Mouse (Mus musculus) olfactory bulb, adult 2 months (tissue): ENCODE measurements around the gene Copa.

Source experiments
- CTCF ChIP-seq: fragments of 200-500 bp; IDR thresholded peaks from 2 replicates; pipeline ENCODE4 v1.5.1; 2012; ENCODE audit warnings: low read depth, mild to moderate bottlenecking, low read length, moderate library complexity; ENCODE audit not compliant: insufficient read depth
- POLR2A ChIP-seq: fragments of 200-500 bp; IDR thresholded peaks from 2 replicates; pipeline ENCODE4 v1.6.1; 2012; ENCODE audit warnings: mild to moderate bottlenecking, low read depth, low read length, moderate library complexity; ENCODE audit not compliant: insufficient read depth

DNA sequence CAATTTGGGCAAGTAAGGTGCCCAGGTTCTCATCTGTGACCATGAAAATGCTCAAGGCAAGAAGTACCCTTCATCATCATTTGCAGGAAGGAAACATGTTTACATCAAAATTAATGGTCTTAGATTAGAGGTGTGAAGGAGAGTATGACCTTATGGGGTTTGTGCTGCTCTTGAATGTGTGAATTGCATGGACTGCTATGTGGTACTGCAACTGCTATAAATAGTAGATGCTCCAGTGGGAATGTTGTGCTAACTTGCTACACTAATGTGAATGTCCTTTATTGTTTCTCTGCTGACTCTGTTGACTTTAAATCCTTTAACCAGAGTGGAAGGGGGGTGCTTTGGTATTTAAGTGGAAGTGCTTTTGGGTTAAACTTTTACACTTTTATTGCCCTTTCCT lies 12.0 kb downstream of the Copa start:
- no peak for TF ChIP-seq CTCF
- no peak for TF ChIP-seq POLR2A
